Mouse (Mus musculus) liver, embryonic 11.5 days (tissue): ENCODE data around the gene Pum1. TPM values are rescaled to one million over a fixed set of nuclear protein-coding genes. Genes with fewer than 3 reads are reported as not detected.

Experiments used
- ATAC-seq: fragments of 200-750 bp; cut with Nextera tagmentation; replicated peaks from 2 replicates; pipeline ENCODE4 v1.8.0; 2017; ENCODE audit warnings: moderate number of reproducible peaks, mild to moderate bottlenecking, moderate TSS enrichment, moderate library complexity; ENCODE audit not compliant: low FRiP score
- DNase-seq: peaks from one replicate; pipeline ENCODE4 v3.0.0-alpha.2; 2017; ENCODE audit warnings: low spot score
- H3K27ac ChIP-seq: fragments of 300-500 bp; sonication (generic); 2 replicates; pipeline ENCODE4 v1.5.1; 2014; ENCODE audit warnings: mild to moderate bottlenecking, low read depth, low read length, control low read depth
- H3K27me3 ChIP-seq: fragments of 300-500 bp; sonication (generic); replicated peaks from 2 replicates; pipeline ENCODE4 v1.6.1; 2014; ENCODE audit warnings: low read length, mixed read lengths; ENCODE audit not compliant: control insufficient read depth, insufficient read depth
- H3K36me3 ChIP-seq: fragments of 300-500 bp; sonication (generic); 2 replicates; pipeline ENCODE4 v1.6.1; 2014; ENCODE audit warnings: mild to moderate bottlenecking, low read length, moderate library complexity, mixed read lengths; ENCODE audit not compliant: control insufficient read depth, insufficient read depth
- H3K4me1 ChIP-seq: fragments of 300-500 bp; sonication (generic); replicated peaks from 2 replicates; pipeline ENCODE4 v1.6.1; 2014; ENCODE audit warnings: low read length, mixed read lengths; ENCODE audit not compliant: control insufficient read depth, insufficient read depth
- H3K4me2 ChIP-seq: fragments of 300-500 bp; sonication (generic); 2 replicates; pipeline ENCODE4 v1.6.1; 2014; ENCODE audit warnings: mild to moderate bottlenecking, control low read depth, moderate library complexity
- H3K4me3 ChIP-seq: fragments of 300-500 bp; sonication (generic); 2 replicates; pipeline ENCODE4 v1.5.1; 2014; ENCODE audit warnings: low read depth, low read length, control low read depth
- H3K9ac ChIP-seq: fragments of 300-500 bp; sonication (generic); 2 replicates; pipeline ENCODE4 v1.6.1; 2014; ENCODE audit warnings: low read depth, low read length, control low read depth
- H3K9me3 ChIP-seq: fragments of 300-500 bp; sonication (generic); 2 replicates; pipeline ENCODE4 v1.6.1; 2016; ENCODE audit warnings: low read length, inconsistent platforms, mixed read lengths; ENCODE audit not compliant: control insufficient read depth
- WGBS: fragments of 180-500 bp; shearing (Covaris S2); extraction: QIAGEN DNeasy Blood & Tissue Kit; methylation state at CpG from one replicate; pipeline ENCODE4 v1.1.7; 2014; 5-methylcytosine and 5-hydroxymethylcytosine counted together
- polyA plus RNA-seq: library from polyadenylated mRNA; unstranded; fragments of >200 nt; fragmentation: Nextera tagmentation; extraction: Ambion mirVana; gene quantifications from 2 replicates; pipeline ENCODE4 v1.2.1, GENCODE M21; 2014

Pum1 gene
- polyA plus RNA-seq, 1 experiment from 2014 or later: 61.4 TPM

DNA sequence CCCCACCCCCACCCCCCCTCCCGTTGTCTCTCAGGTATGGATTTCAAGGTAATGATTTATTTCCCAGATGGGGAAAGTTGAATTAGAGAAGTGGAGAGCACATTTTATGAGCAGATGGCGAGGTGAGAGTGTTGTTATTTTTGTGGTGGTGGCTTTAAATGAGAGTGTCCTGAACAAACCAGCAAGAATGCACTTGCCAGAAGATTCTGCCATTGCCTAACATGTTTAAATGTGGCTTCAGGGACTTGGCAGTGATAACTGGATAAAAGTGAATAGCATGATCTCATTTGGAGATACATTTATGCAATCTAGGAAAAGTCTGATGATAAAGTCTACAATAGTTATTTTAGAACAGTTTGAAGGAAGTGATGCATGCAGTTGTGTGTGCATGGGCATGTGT, 91.7 kb downstream of the Pum1 start:
- Histone ChIP-seq H3K9me3 (no peaks in the 10 kb centered on the region), H3K9ac (no peak overlapping the region), H3K4me2 (no peak overlapping the region), H3K27me3 (no peaks in the 10 kb centered on the region), H3K27ac (no peak overlapping the region), H3K4me3 (no peak overlapping the region), H3K36me3 (peaks cover 63% of the 10 kb centered on the region), H3K4me1 (no peaks in the 10 kb centered on the region)
- ATAC-seq (no peak), DNase-seq (no peak)
- 88% methylated on average over 2 of the region's 2 CpGs for WGBS

DNA sequence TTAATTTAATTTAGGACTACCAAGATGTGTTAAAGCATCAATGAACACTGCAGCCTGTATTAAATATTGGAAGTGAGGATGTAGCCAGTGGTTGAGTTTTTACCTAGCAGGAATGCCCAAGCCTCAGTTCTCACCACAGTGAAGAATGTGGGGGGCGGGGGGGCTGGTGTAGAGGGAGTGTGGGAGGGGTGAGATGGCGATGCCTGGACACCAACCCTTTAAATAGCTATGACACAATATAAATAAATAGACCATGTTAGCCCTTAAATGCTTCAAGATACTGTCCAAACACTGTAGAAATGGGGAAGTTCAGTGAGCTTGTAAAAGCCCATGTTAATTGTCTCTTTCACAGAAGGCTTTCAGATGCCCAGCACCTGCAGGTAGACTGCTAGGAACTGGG, 96.8 kb downstream of the Pum1 start:
- Histone ChIP-seq H3K27ac (no peak overlapping the region), H3K9me3 (no peaks in the 10 kb centered on the region), H3K36me3 (peaks cover 52% of the 10 kb centered on the region), H3K4me1 (no peaks in the 10 kb centered on the region), H3K9ac (no peak overlapping the region), H3K27me3 (no peaks in the 10 kb centered on the region), H3K4me2 (no peak overlapping the region), H3K4me3 (no peak overlapping the region)
- DNase-seq (no peak), ATAC-seq (no peak)
- 87% methylated on average over 2 of the region's 2 CpGs for WGBS

DNA sequence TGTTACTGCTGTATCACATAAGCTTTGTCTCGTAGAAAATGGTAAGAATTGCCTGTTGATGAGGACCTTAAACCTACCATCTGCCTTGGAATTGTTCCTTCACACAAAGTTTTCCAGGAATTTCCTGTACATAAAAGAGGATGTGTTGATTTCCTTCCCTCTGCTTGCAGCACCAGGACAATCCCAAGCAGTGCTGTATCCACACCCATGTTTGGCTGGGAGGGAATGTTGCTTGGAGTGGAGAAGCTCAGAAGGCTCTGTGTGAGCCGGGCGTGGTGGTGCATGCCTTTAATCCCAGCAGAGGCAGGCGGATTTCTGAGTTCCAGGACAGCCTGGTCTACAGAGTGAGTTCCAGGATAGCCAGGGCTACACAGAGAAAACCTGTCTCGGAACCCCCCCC, 98.7 kb downstream of the Pum1 start:
- peaks cover 50% of the 10 kb centered on the region for H3K36me3 ChIP-seq
- DNase-seq: no peak
- no peak overlapping the region for H3K4me2 ChIP-seq
- no peak overlapping the region for H3K4me3 ChIP-seq
- WGBS: 87% methylated on average over 5 of the region's 5 CpGs
- H3K27ac ChIP-seq: no peak overlapping the region
- H3K9me3 ChIP-seq: no peaks in the 10 kb centered on the region
- no peaks in the 10 kb centered on the region for H3K27me3 ChIP-seq
- no peak for ATAC-seq
- H3K4me1 ChIP-seq: no peaks in the 10 kb centered on the region
- H3K9ac ChIP-seq: no peak overlapping the region

DNA sequence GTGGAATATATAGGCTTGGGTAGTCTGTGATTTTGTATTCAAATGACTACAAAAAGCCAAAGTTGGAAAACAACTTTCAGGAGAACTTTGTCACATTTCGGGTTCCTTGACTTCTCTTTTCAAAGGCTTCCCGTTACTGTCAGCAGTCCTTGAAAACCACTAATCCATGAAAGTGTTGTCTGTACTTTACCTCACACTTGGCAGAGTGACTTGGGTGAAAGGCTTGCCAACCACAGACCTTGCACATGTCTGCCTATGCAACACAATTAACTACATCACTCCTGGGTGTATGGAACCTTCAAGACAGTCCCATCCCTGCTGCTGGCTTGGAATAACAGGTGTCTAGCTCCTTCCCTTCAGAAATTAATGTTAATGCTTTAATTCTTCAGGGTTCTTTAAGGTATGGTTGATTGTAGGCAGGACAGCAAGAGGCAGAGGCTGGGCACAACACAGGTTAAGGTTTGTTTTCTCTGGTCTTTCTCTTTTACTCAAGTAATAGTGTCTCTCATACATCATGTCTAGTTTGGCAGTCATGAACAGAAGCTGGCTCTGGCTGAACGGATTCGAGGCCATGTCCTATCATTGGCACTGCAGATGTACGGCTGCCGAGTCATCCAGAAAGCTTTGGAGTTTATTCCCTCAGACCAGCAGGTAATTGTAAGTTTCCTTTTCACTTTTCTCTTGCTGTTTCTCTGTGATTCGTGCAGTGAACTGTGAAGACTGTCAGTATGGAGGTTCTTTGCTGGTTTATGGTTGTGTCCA, 102.5 kb downstream of the Pum1 start:
- H3K27ac ChIP-seq: no peak overlapping the region
- 91% methylated on average over 7 of the region's 7 CpGs for WGBS
- DNase-seq (no peak), ATAC-seq (no peak)
- H3K27me3 ChIP-seq: no peaks in the 10 kb centered on the region
- no peaks in the 10 kb centered on the region for H3K4me1 ChIP-seq
- H3K9ac ChIP-seq: no peak overlapping the region
- H3K36me3 ChIP-seq: peaks cover 45% of the 10 kb centered on the region
- H3K4me2 ChIP-seq: no peak overlapping the region
- H3K9me3 ChIP-seq: no peaks in the 10 kb centered on the region
- no peak overlapping the region for H3K4me3 ChIP-seq

DNA sequence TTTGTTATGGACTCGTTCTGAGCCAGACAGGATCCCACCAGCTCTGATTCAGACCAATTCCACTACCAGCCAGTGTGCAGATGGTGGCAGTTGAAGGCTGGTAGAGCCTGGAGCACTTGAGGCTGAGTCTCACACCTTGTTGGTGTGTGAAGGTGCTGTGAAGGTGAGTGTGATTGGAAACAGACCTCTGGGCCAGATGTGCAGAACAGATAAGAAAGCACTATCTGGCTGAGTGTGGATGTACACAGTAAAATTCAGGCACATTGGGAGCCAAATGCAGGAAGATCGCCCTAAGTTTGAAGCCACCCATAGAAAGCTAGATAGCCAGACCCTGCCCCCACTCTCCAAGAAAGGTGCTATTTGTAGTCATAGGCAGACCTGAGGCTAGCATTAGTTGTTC, 103.3 kb downstream of the Pum1 start:
- WGBS: 79% methylated on average over 1 of the region's 2 CpGs
- Histone ChIP-seq H3K9me3 (no peaks in the 10 kb centered on the region), H3K9ac (no peak overlapping the region), H3K27ac (no peak overlapping the region), H3K4me1 (no peaks in the 10 kb centered on the region), H3K4me3 (no peak overlapping the region), H3K4me2 (no peak overlapping the region), H3K36me3 (peaks cover 47% of the 10 kb centered on the region), H3K27me3 (no peaks in the 10 kb centered on the region)
- no peak for ATAC-seq
- DNase-seq: no peak

DNA sequence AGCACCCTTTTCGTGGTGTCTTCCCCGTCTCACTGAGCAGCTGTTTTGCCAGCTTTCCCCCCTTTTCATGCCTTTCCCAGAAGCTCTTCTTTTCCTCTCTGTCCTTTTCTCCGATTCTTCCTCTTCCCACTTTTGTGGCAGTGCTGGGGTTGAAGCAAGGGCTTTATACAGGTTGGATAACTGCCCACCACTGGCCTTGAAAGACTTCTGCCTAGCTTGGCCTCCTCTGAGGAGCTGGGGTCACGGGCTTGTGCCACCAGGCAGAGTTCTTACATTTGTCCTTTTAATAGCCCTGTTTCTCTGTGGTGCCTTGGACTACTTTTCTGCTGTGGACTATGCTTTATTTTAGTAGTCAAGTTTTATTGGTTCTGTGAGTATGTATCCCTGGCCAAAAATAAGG, 103.8 kb downstream of the Pum1 start:
- WGBS: 85% methylated on average over 4 of the region's 4 CpGs
- ATAC-seq: no peak
- Histone ChIP-seq H3K9me3 (no peaks in the 10 kb centered on the region), H3K4me3 (no peak overlapping the region), H3K36me3 (peaks cover 50% of the 10 kb centered on the region), H3K4me1 (no peaks in the 10 kb centered on the region), H3K27me3 (no peaks in the 10 kb centered on the region), H3K9ac (no peak overlapping the region), H3K27ac (no peak overlapping the region), H3K4me2 (no peak overlapping the region)
- no peak for DNase-seq

DNA sequence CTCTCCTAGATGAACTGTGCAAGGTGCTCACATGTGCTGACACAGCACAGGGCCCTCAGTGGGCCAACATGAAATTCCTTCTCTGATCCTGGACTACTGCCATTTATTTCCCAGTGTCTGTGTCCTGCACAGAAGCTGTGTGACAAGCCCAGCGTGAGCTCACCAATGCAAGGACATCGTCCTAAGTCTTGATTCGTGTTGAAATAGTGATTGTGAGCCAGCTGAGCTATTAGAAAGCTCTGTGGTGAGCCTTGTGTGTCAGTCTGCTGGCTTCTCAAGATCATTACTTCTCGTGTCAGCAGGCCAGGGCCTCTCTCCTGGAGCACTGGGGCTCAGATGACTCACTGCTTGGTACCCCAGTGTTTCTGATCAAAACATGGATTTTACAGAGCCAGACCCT, 110.8 kb downstream of the Pum1 start:
- Histone ChIP-seq H3K4me2 (no peak overlapping the region), H3K36me3 (peaks cover 45% of the 10 kb centered on the region), H3K9me3 (no peaks in the 10 kb centered on the region), H3K4me1 (no peaks in the 10 kb centered on the region), H3K27me3 (no peaks in the 10 kb centered on the region), H3K4me3 (no peak overlapping the region), H3K27ac (no peak overlapping the region), H3K9ac (no peak overlapping the region)
- WGBS: 91% methylated on average over 4 of the region's 4 CpGs
- no peak for ATAC-seq
- no peak for DNase-seq

DNA sequence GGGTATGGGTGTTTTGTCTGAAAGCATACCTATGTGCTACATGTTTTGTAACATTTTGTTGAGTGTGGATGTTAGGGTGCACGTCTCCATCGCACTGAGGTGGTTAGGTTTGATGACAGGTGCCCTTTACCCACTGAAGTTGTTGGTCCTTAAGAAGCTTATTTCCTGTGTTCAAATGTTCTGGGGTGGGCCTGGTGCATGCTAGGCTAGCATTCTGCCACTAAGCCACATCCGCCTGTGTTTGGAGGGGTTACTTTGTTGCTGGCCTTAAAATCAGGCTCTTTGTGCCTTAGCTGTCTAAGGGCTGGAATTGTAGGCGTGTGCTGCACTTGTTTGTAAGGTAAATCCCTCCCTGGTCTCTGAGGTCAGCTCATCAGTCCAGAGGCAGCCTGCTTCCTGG, 111.7 kb downstream of the Pum1 start:
- no peak overlapping the region for H3K27ac ChIP-seq
- no peak overlapping the region for H3K4me3 ChIP-seq
- no peak overlapping the region for H3K9ac ChIP-seq
- peaks cover 48% of the 10 kb centered on the region for H3K36me3 ChIP-seq
- DNase-seq (no peak), ATAC-seq (no peak)
- H3K4me1 ChIP-seq: no peaks in the 10 kb centered on the region
- H3K27me3 ChIP-seq: no peaks in the 10 kb centered on the region
- whole genome bisulfite sequencing: 93% methylated on average over 4 of the region's 4 CpGs
- no peak overlapping the region for H3K4me2 ChIP-seq
- H3K9me3 ChIP-seq: no peaks in the 10 kb centered on the region

DNA sequence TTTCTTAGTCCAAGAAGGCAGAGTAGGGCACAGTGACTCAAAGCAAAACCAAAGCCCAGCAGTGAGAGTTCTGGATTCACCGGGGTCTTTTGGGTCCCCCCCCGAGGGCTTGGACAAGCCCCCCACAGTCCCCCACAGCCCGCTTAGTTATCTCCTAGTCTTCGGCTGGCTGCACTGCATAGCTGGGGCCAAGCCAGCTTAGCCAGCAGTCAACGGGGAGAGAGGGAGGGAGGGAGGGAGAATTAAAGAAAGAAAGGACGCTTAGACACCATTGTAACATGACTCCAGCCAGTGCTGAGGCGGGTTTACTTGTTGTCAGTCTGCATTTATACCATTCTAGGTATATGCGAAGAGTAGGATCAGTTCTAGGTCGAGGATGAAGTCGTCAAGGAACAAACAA, 114.5 kb downstream of the Pum1 start:
- Histone ChIP-seq H3K27me3 (no peaks in the 10 kb centered on the region), H3K27ac (no peak overlapping the region), H3K4me3 (no peak overlapping the region), H3K9ac (no peak overlapping the region), H3K36me3 (peaks cover 47% of the 10 kb centered on the region), H3K4me2 (no peak overlapping the region), H3K4me1 (no peaks in the 10 kb centered on the region), H3K9me3 (no peaks in the 10 kb centered on the region)
- 68% methylated on average over 10 of the region's 10 CpGs for WGBS
- DNase-seq (no peak), ATAC-seq (no peak)
